Mouse (Mus musculus): ENCODE data around the gene Lcat.
"Not testable (repeated sequence)": the region's sequence is repeated elsewhere in the genome, so short reads cannot be mapped to it uniquely, and the experiment has no call there.

Gene Lcat

GRCm38 (mm10) chr8:105943321-105943739 is at the start of gene Lcat:
TSS of gene Lcat (minus strand) at chr8:105943382.
- no peak for DNase-seq (ENCODE audit: extremely low read depth, insufficient read length, low spot score)

GRCm38 (mm10) chr8:105992499-105992898 is 49.3 kb upstream of the Lcat start:
- no peak for DNase-seq (ENCODE audit: extremely low read depth, insufficient read length, low spot score)

- peak; percentile 26 for DNase-seq (ENCODE audit: extremely low read depth, insufficient read length, low spot score)
These were observed 48.4 kb upstream of the Lcat start for GRCm38 (mm10) chr8:105991546-105991945.

GRCm38 (mm10) chr8:105990856-105991387 is 47.7 kb upstream of the Lcat start, which contains the start of gene Dus2:
TSS of gene Dus2 (plus strand) at chr8:105991337.
- peak; percentile 61 for DNase-seq (ENCODE audit: extremely low read depth, insufficient read length, low spot score)

- DNase-seq (ENCODE audit: extremely low read depth, insufficient read length, low spot score), result no peak
These were observed 45.4 kb upstream of the Lcat start for GRCm38 (mm10) chr8:105988546-105988945.

- not testable (repeated sequence) for DNase-seq (ENCODE audit: extremely low read depth, insufficient read length, low spot score)
These were observed 40.2 kb upstream of the Lcat start for GRCm38 (mm10) chr8:105983406-105983805.

- no peak for DNase-seq (ENCODE audit: extremely low read depth, insufficient read length, low spot score)
These were observed 38.0 kb upstream of the Lcat start for GRCm38 (mm10) chr8:105981146-105981545.

- no peak for DNase-seq (ENCODE audit: extremely low read depth, insufficient read length, low spot score)
These were observed 36.1 kb upstream of the Lcat start, which contains the start of gene Dpep3 for GRCm38 (mm10) chr8:105979325-105979724. TSS of gene Dpep3 (minus strand) at chr8:105979429.

GRCm38 (mm10) chr8:105975363-105975762 is 32.2 kb upstream of the Lcat start:
- DNase-seq (ENCODE audit: extremely low read depth, insufficient read length, low spot score), result no peak

GRCm38 (mm10) chr8:105971019-105971720 is 28.0 kb upstream of the Lcat start:
- DNase-seq (ENCODE audit: extremely low read depth, insufficient read length, low spot score), result no peak

GRCm38 (mm10) chr8:105969367-105969766 is 26.2 kb upstream of the Lcat start:
- no peak for DNase-seq (ENCODE audit: extremely low read depth, insufficient read length, low spot score)

- no peak for DNase-seq (ENCODE audit: extremely low read depth, insufficient read length, low spot score)
These were observed 23.6 kb upstream of the Lcat start for GRCm38 (mm10) chr8:105966692-105967311.

GRCm38 (mm10) chr8:105965905-105966341 is 22.7 kb upstream of the Lcat start, which contains the start of gene Slc12a4:
TSS of gene Slc12a4 (minus strand) at chr8:105966097.
- peak; percentile 85 for DNase-seq (ENCODE audit: extremely low read depth, insufficient read length, low spot score)

- DNase-seq (ENCODE audit: extremely low read depth, insufficient read length, low spot score), result peak; percentile 85
These were observed 22.2 kb upstream of the Lcat start for GRCm38 (mm10) chr8:105965266-105965904.

- no peak for DNase-seq (ENCODE audit: extremely low read depth, insufficient read length, low spot score)
These were observed 21.5 kb upstream of the Lcat start for GRCm38 (mm10) chr8:105964506-105965265.

GRCm38 (mm10) chr8:105961536-105961935 is 18.4 kb upstream of the Lcat start:
- DNase-seq (ENCODE audit: extremely low read depth, insufficient read length, low spot score), result no peak

GRCm38 (mm10) chr8:105961101-105961500 is 17.9 kb upstream of the Lcat start:
- no peak for DNase-seq (ENCODE audit: extremely low read depth, insufficient read length, low spot score)

- no peak for DNase-seq (ENCODE audit: extremely low read depth, insufficient read length, low spot score)
These were observed 16.2 kb upstream of the Lcat start for GRCm38 (mm10) chr8:105959350-105959749.

GRCm38 (mm10) chr8:105957813-105958212 is 14.6 kb upstream of the Lcat start:
- DNase-seq (ENCODE audit: extremely low read depth, insufficient read length, low spot score), result no peak

- no peak for DNase-seq (ENCODE audit: extremely low read depth, insufficient read length, low spot score)
These were observed 13.4 kb upstream of the Lcat start for GRCm38 (mm10) chr8:105956556-105956955.
